Mouse (Mus musculus): ENCODE measurements around the gene Arhgap21.

The Arhgap21 gene

GRCm38 (mm10) chr2:20968441-20969200 lies at the start of gene Arhgap21:
Gene Arhgap21, minus strand, starts transcription at chr2:20968881.
- in situ Hi-C loops (cut with MboI, MseI), result loop anchor here (10.0 kb wide), 1 partner anchor 236 kb away; the partner anchor contains the start of genes Enkur and Thnsl1

GRCm38 (mm10) chr2:21016589-21016988 lies 47.9 kb upstream of the Arhgap21 start:
- in situ Hi-C loops (cut with MboI, MseI), result no loop called here

DNA sequence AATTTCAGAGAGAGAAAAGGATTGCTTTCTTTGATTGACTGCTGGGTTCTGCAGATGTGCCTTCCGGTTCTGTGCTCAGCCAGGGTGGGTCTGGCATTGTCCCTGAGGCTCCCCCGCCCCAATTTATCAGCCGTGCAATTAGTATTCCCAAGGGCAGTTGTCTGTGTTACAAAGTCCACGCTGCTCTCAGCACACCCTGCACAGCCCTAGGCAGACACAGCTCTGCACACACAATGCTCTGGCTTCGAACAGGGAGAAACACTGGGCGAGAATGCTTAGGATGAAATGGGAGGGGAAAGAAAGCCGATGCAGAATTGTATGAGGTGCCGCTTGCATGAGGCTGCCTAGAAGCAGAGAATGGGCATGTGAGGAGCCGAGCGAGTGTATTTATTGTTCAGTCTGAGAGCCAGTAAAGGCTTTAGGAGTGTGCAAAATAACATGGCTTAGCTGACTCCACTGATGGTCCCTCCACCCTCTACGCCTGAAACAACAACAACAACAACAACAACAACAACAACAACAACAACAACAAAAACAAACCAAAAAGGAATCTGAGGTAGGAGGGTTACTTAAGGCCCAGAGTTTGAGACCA lies 42.2 kb upstream of the Arhgap21 start:
- in situ Hi-C loops (cut with MboI, MseI), result no loop called here

DNA sequence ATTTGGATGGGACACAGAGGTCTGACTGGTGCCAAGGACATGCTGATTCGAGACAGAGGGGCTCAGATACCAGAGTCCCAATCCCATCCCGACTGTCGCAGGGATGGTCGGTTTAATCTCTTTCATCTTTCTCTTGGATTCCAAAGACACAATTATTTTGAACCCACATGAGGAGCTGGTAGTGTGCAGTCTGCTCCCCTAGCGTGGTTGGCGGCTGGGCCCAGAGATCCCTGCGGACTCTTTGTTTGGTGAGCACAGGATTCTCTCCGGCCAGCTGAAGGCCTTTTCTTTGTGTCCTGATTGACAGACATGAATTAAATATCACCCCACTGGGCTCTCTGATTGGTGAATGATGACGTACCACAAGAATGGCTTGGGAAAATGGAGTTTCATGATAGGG lies 41.5 kb upstream of the Arhgap21 start:
- in situ Hi-C loops (cut with MboI, MseI), result no loop called here

GRCm38 (mm10) chr2:21009258-21010140 lies 40.8 kb upstream of the Arhgap21 start:
- in situ Hi-C loops (cut with MboI, MseI), result loop anchor here (10.0 kb wide), 2 partner anchors 1095 to 1655 kb away; no protein-coding TSS in a partner anchor

DNA sequence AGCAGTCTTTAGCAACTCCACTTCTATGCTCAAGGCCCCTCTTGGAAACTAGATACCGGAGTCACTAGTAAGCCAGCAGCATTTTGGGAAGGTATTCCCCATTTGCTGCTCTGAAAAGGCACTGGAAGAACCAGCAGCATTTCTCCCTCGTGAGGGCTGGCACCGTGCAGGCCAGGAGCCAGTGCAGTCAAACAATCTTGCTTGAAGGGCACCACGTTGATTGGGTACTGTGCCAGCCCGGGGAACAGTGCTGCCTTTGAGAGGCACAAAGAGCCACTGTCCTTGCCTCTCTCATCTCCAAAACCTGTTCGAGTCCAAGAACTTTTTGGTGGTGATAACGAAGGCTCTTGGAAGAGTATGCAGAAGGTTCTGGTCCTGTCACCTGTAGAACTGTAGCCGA lies 33.9 kb upstream of the Arhgap21 start:
- in situ Hi-C loops (cut with MboI, MseI), result loop anchor here (10.0 kb wide), 2 partner anchors 1102 to 1662 kb away; no protein-coding TSS in a partner anchor

- in situ Hi-C loops (cut with MboI, MseI), result loop anchor here (10.0 kb wide), 2 partner anchors 1104 to 1664 kb away; no protein-coding TSS in a partner anchor
Observed at GRCm38 (mm10) chr2:21001156-21001555, 32.5 kb upstream of the Arhgap21 start.

GRCm38 (mm10) chr2:20995547-20995946 lies 26.9 kb upstream of the Arhgap21 start:
- in situ Hi-C loops (cut with MboI, MseI), result no loop called here

DNA sequence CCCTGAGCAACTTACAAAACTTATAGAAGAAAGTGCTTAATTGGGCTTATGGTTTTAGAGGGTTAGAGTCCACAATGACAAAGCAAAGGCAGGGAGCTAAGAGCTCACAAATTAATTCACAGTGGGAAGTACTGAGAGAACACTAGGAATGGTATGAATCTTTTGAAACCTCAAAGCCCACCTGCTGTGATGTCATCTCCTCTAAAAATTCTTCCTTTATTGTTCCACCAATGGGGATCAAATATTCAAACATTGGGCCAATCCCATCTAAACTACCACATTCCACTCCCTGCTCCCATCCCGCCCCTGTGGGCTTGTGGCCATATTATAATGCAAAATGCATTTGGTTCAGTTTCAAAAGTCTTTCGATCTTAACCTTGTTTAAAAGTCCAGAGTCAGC lies 22.8 kb upstream of the Arhgap21 start:
- in situ Hi-C loops (cut with MboI, MseI), result no loop called here

DNA sequence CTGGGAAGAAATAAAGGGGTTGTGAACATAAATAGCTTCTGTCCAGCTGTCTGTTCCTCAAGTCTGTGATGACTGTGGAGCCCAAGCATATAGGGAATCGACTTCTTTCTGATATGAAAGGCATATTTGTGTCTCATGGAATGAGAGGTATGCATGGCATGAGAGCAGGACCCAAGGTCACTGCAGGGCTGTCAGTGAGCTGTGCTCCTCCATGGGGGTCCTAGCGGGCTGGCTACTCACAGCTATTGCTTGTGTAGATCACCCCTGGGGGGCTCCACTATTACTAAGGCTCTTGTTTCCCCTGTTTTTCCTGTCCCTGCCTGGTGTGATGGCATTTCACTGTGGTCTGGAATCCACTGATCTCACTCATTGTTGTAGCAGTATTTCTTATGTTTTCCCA lies 22.2 kb upstream of the Arhgap21 start:
- in situ Hi-C loops (cut with MboI, MseI), result no loop called here

DNA sequence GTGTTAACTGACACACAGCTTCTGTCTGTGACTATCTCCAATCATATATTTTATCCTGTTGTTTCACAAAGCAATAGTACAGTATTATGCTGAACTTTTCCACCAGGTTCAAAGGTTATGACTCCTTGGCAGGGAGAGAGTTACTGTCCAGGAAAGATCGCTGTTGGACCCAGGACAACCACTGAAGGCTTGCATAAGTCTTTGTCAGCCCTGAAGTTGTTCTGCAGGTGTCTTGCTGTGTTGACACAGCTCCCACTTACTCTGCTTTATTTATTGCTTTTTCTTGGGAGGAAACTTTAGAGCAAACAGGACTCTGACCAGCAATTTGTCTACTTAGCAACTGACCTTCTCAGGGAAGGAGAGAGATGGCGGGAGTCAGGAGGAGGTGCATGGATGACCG lies 21.4 kb upstream of the Arhgap21 start:
- in situ Hi-C loops (cut with MboI, MseI), result no loop called here

DNA sequence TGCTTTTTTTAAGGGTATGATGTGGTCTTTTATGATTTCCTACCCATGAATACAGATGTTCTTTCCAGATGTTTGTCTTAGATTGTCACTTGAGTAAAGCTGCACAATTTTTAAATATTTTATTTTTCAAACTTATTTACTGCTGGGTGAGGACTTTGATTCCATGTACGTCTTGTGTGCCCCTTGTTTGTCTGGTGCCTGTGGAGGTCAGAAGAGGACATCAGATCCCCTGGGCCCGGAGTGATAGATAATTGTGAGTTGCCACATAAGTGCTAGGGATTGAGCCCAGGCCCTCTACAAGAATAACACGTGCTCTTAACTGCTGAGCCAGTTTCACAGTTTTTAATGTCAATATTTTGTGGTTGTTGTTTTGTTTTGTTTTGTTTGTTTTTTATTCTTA lies 19.1 kb upstream of the Arhgap21 start:
- in situ Hi-C loops (cut with MboI, MseI), result no loop called here

DNA sequence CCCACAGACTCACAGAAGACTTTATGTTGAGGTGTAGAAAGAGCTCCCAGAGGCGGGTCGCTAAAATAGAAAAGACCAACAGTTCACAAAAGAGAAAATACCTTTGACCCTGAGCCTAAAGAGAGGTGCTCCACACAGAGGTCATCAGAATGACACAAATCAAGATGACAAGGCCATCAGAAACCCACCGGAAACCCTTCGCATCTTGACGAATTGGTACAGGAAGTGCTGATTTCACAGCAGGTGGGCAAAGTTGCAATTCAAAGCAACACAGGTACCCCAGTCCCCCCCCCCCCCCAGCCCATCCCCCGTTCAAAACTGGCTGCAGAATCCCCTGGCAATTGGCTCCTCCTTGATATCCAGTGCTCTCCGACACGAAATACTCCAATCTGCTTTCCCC lies 10.0 kb upstream of the Arhgap21 start:
- in situ Hi-C loops (cut with MboI, MseI), result no loop called here

GRCm38 (mm10) chr2:20977051-20977450 lies 8.4 kb upstream of the Arhgap21 start:
- in situ Hi-C loops (cut with MboI, MseI), result no loop called here

DNA sequence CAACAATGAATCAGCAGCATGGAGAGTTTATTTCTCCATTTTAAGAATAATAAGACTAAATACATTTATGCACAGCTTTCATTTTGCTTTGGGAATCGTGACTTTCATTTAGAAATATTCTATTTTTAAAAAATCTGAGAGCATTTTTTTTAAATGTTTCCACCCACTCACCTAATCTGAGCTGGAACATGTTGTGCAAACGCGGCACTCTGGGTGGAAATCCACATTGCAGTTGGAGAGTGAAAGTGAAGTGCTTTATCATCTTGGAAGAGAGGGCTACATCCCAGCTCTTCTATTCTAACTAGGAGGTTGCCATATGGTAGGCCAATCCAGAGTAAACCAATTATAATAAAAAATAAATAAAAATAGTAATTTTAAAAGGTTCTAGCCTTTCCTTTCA lies 4.8 kb upstream of the Arhgap21 start:
- in situ Hi-C loops (cut with MboI, MseI), result no loop called here

DNA sequence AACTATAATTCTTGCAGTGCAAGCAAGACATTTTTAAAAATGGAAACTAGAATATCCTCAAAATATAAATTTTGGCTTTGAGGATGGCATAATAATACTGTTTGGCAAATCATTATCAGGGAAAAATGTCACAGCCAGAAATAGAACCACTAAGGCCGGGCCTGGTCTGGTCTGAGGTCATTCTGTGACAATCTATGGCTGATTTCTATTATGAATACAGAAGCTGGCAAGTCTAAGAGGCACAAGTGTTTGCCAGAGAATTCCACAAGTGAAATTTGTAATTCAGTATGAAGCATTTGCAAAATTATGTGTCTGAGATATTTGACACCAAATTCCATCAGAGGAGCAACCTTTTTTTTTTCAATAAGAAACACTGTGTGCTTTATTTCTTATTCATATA lies 3.5 kb upstream of the Arhgap21 start:
- in situ Hi-C loops (cut with MboI, MseI), result no loop called here

GRCm38 (mm10) chr2:20971628-20972027 lies 2.9 kb upstream of the Arhgap21 start:
- in situ Hi-C loops (cut with MboI, MseI), result no loop called here

GRCm38 (mm10) chr2:20969201-20970200 lies 820 bp upstream of the Arhgap21 start:
- in situ Hi-C loops (cut with MboI, MseI), result loop anchor here (10.0 kb wide), 1 partner anchor 235 kb away; the partner anchor contains the start of genes Enkur and Thnsl1

DNA sequence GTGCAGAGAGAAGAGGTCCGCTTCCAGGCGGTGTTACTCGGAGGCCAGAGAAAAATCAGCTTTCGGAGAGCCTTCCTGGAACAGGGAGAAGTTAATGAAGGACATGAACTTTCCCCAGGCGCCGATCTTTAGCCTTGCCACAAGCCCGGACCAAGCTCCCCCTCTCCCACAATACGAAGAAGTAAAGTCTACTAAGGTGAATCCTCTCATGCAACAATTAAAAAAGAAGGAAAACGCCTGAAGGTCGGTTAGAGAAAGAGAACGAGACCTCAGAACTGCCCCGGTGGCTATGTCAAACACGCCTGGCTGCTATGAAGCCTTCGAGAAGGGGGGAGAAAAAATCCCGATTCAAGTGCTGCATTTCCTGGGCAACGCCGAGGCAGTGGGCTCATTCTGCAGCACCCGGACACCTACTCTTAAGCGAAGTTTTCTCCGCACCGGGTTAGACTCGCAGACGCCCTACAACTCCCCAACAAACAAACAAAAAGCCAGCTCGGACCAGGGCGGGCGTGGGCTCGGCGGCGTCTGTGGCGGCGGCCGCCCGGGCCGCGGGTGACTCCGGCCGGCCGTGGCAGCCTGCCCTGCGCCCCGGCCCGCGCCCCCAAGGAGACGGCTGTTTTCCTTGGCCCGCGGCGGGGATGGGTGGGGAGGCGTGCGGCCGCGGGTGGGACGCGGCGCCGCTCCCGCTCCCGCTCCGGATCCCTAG lies 882 bp downstream of the Arhgap21 start:
- in situ Hi-C loops (cut with MboI, MseI), result loop anchor here (10.0 kb wide), 1 partner anchor 237 kb away; the partner anchor contains the start of genes Enkur and Thnsl1

- in situ Hi-C loops (cut with MboI, MseI), result loop anchor here (10.0 kb wide), 1 partner anchor 238 kb away; the partner anchor contains the start of genes Enkur and Thnsl1
Observed at GRCm38 (mm10) chr2:20967101-20967645, 1.5 kb downstream of the Arhgap21 start.

Measured in T-helper 2 cell (primary cell).